Mouse (Mus musculus) left cerebral cortex, postnatal 4 days (tissue): ENCODE data around the gene Fkbp5. TPM values are rescaled to one million over a fixed set of nuclear protein-coding genes. Genes with fewer than 3 reads are reported as not detected.
"Not testable (repeated sequence)": the region's sequence is repeated elsewhere in the genome, so short reads cannot be mapped to it uniquely, and the experiment has no call there.

Experiments used
- DNase-seq: peaks from one replicate; pipeline ENCODE4 v3.0.0-alpha.2; 2022
- intact Hi-C: fragments of 180-260 bp; cut with DNase I; formaldehyde crosslinking; loops from one replicate; pipeline ENCODE4 v1.15.1; 2025
- total RNA-seq, 2 experiments: library from RNA; stranded (reverse); gene quantifications; 2 replicates each; pipeline ENCODE4 v1.2.3; 2021

Gene Fkbp5
- 10 to 100 TPM; 39.0 to 40.9 TPM for total RNA-seq

GRCm38 (mm10) chr17:28517441-28517955 is at the start of gene Fkbp5:
Fkbp5 (minus strand) TSS chr17:28517527.
- peak; percentile 29 for DNase-seq
- intact Hi-C loops = no loop called here

- intact Hi-C loops = no loop called here
- no peak for DNase-seq
These were observed 47.9 kb upstream of the Fkbp5 start for GRCm38 (mm10) chr17:28565181-28565580.

GRCm38 (mm10) chr17:28561613-28562012 is 44.3 kb upstream of the Fkbp5 start:
- intact Hi-C loops = no loop called here
- DNase-seq = no peak

- no peak for DNase-seq
- intact Hi-C loops = no loop called here
These were observed 43.3 kb upstream of the Fkbp5 start, which contains the start of gene Clps for GRCm38 (mm10) chr17:28560598-28560997. Clps (minus strand) TSS chr17:28560766.

- intact Hi-C loops = no loop called here
- no peak for DNase-seq
These were observed 40.4 kb upstream of the Fkbp5 start for GRCm38 (mm10) chr17:28557772-28558171.

GRCm38 (mm10) chr17:28556635-28557396 is 39.5 kb upstream of the Fkbp5 start:
- intact Hi-C loops = no loop called here
- DNase-seq = no peak

- intact Hi-C loops = not testable (repeated sequence)
These were observed 36.7 kb upstream of the Fkbp5 start for GRCm38 (mm10) chr17:28554021-28554420.

GRCm38 (mm10) chr17:28553040-28553793 is 35.9 kb upstream of the Fkbp5 start:
- peak; percentile 73 for DNase-seq
- intact Hi-C loops = no loop called here

More at GRCm38 (mm10) chr17:28554021-28554420, 36.7 kb upstream of the Fkbp5 start:
- DNase-seq = not testable (repeated sequence)

GRCm38 (mm10) chr17:28549111-28549510 is 31.8 kb upstream of the Fkbp5 start, which contains the start of gene Clpsl2:
Clpsl2 (plus strand) TSS chr17:28549411.
- intact Hi-C loops = no loop called here
- no peak for DNase-seq

GRCm38 (mm10) chr17:28548550-28548949 is 31.2 kb upstream of the Fkbp5 start:
- intact Hi-C loops = no loop called here
- DNase-seq = no peak

- no peak for DNase-seq
- intact Hi-C loops = no loop called here
These were observed 29.6 kb upstream of the Fkbp5 start for GRCm38 (mm10) chr17:28546925-28547324.

GRCm38 (mm10) chr17:28537881-28538280 is 20.6 kb upstream of the Fkbp5 start:
- no peak for DNase-seq
- intact Hi-C loops = no loop called here

GRCm38 (mm10) chr17:28533327-28533726 is 16.0 kb upstream of the Fkbp5 start:
- intact Hi-C loops = no loop called here
- no peak for DNase-seq

GRCm38 (mm10) chr17:28532557-28532956 is 15.2 kb upstream of the Fkbp5 start:
- no peak for DNase-seq
- intact Hi-C loops = no loop called here

- intact Hi-C loops = no loop called here
- DNase-seq = no peak
These were observed 14.6 kb upstream of the Fkbp5 start for GRCm38 (mm10) chr17:28531946-28532345.

GRCm38 (mm10) chr17:28530506-28530905 is 13.2 kb upstream of the Fkbp5 start, which contains the start of gene Armc12:
Armc12 (plus strand) TSS chr17:28530806.
- intact Hi-C loops = no loop called here
- DNase-seq = no peak

GRCm38 (mm10) chr17:28529116-28529515 is 11.8 kb upstream of the Fkbp5 start:
- no peak for DNase-seq
- intact Hi-C loops = loop anchor here (5.0 to 10.0 kb wide), 2 partner anchors 142 to 294 kb away; partner anchors contain the start of gene Ppard

GRCm38 (mm10) chr17:28528043-28528351 is 10.7 kb upstream of the Fkbp5 start:
- intact Hi-C loops = loop anchor here (5.0 to 10.0 kb wide), 2 partner anchors 141 to 293 kb away; partner anchors contain the start of gene Ppard

GRCm38 (mm10) chr17:28527184-28528042 is 10.1 kb upstream of the Fkbp5 start:
- DNase-seq = no peak
- intact Hi-C loops = loop anchor here (2.0 to 10.0 kb wide), 3 partner anchors 123 to 293 kb away; partner anchors contain the start of gene Ppard

More at GRCm38 (mm10) chr17:28528043-28528351, 10.7 kb upstream of the Fkbp5 start:
- DNase-seq = peak; percentile 83

GRCm38 (mm10) chr17:28524831-28525430 is 7.6 kb upstream of the Fkbp5 start:
- intact Hi-C loops = loop anchor here (5.0 to 10.0 kb wide), 2 partner anchors 138 to 290 kb away; partner anchors contain the start of gene Ppard
- no peak for DNase-seq
